Mouse (Mus musculus): Measurements from ENCODE around the gene Med18. TPM values are rescaled to one million over a fixed set of nuclear protein-coding genes. Genes with fewer than 3 reads are reported as not detected.
A peak's percentile ranks its signal among the peaks of the same experiment; 100 is the strongest.

Med18 gene
- 10 to 100 TPM in 4 of 26 experiments, 1 to 10 TPM in 16, under 1 TPM in 3, not detected in 3; 0.50 to 14.0 (median 5.0) TPM for total RNA-seq (2018; cell fraction: chromatin; rRNA removed)
- total RNA-seq (2018; cell fraction: cytosol; rRNA removed), result 1 to 10 TPM in 24 of 26 experiments, under 1 TPM in 2; 0.42 to 6.6 (median 4.5) TPM
- total RNA-seq (2018; cell fraction: nucleus; rRNA removed), result 10 to 100 TPM in 6 of 26 experiments, 1 to 10 TPM in 18, under 1 TPM in 1, not detected in 1; 0.63 to 13.9 (median 4.1) TPM
- polyA plus RNA-seq (2018), result 1.9 to 6.5 TPM (median 4.3 TPM) in 3 replicates

DNA sequence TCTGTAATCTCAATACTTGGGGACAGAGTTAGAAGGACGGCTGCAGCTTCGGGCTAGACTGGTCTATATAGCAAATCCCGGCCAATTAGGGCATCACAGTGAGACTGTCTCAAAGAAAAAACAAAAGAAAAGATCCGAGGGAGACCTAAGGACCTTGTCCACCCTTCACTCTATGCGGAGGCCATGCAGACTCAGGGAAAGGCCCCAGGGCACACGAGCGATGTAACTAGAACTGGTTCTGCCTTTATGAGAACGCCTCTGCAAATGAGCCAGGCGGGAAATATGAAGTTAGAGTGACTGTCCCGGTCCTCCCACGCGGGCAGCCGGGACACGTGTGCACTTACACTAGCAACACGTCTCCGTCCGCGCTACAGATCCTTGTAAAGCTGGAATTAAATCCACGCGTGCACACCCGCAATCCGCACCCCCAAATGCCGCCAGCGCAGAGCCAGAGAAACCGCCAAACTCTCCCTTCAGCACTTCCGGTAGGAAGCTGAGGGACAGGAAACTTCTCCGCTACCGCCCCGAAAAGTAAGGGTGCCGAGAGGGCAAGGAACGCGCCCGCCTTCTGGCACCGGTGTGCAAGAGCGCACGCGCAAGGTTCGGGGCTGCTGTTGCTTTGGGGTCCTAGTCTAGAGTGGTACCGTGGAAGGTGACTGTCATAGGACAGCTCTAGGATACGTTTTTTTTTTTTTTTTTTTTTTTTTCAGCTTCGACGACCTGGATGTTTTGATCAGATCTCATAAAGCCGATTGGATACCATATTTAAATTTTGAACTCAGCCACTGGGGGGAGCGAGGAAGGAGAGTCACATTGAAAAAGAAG, at the start of gene Med18:
TSS of gene Med18 (minus strand) at position 492 of the 825 bp plus-strand sequence.
- Histone ChIP-seq H3K36me3 (ENCODE audit: inconsistent target) (peaks cover 23% of the 10 kb centered on the region), H3K4me3 (ENCODE audit: inconsistent target) (peak within 1 kb of the TSS; percentile 99), H3K79me2 (ENCODE audit: inconsistent target) (peaks cover 49% of the 10 kb centered on the region), H3K27ac (peak within 1 kb of the TSS; percentile 74)
- under 1% methylated on average over 41 of the region's 44 CpGs for WGBS (ENCODE audit: missing documents)

DNA sequence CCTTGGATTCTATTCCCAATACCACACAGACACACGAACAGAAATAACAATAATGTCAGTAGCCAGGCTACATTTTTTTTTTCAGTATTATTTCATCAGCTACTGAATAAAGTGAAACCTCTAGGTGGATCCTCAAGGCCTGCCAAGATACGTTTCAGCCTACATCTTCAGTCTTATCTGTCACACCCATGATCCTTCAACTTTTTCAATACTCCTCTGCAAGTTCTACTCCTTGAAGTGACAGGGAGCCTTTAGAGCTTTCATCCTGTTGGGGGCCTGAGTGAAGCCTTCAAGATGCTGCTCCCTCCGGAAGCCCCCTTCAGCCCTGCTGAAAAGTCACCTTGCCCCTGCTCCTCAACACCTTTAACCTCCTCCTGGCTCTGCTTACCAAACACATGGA, 48.4 kb upstream of the Med18 start:
- peaks cover 29% of the 10 kb centered on the region for H3K79me2 ChIP-seq (ENCODE audit: inconsistent target)
- WGBS (ENCODE audit: missing documents), result 97% methylated on average over 3 of the region's 3 CpGs
- H3K4me3 ChIP-seq (ENCODE audit: inconsistent target), result no peak overlapping the region
- H3K36me3 ChIP-seq (ENCODE audit: inconsistent target), result no peaks in the 10 kb centered on the region
- no peak overlapping the region for H3K27ac ChIP-seq

DNA sequence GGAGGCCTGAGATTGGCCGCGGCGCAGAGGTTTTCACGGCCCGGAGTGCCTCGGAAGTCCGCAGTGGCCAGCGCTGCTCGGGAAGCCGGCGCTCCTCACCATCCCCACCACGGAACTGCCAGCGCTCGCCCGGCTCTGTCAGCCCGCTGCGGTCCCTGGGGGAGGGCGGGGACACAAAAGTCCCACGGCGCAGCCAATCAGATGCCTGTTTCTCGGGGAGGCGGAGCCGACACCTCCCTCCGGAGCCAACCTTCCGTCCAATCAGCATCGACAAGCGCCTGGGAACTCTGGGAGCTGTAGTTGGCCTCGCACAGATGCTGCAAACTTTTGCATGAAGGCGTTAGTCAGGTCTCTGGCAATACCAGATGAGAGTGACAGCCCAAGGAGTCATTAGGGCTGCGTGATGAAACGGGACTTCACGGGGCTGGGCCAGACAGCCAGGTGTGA, 46.7 kb upstream of the Med18 start, which contains the start of gene Sesn2:
TSS of gene Sesn2 (minus strand) at position 150 of the 447 bp plus-strand sequence.
- H3K79me2 ChIP-seq (ENCODE audit: inconsistent target), result peaks cover 46% of the 10 kb centered on the region
- peak within 1 kb of the TSS; percentile 73 for H3K27ac ChIP-seq
- no peaks in the 10 kb centered on the region for H3K36me3 ChIP-seq (ENCODE audit: inconsistent target)
- H3K4me3 ChIP-seq (ENCODE audit: inconsistent target), result peak within 1 kb of the TSS; percentile 93
- WGBS (ENCODE audit: missing documents), result under 1% methylated on average over 31 of the region's 32 CpGs

DNA sequence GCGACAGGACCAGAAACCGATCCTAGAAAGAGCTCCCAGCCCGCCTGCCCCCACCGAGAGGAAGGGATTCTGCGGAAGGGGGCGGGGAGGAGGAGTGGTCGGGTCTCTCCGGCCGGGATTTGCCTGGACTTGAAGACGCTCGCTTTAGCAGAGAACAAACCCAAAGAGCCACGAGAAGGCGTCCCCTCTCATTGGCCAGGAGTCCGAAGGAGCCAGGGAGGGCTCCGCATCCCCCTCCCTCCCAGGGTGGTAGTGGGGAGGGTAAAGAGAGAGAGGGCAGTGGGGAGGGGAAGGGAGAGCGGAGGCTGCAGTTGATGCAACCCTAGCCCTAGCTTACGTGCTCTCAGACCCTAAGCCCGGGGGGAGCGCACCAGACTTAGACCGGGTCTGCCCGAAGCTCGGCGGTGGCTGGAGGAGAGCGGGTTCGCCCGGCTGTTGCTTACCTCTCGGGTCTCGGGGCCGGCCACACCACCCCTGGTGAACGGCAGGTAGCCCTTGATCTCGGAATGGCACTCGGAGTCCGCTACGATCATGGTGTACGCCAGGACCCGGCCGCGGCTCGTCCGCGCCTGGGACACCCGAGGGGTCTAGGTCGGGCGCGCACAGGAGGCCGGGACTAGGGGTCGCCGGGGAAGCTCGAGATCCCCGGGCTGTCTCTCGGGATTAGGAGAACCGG, 46.0 kb upstream of the Med18 start:
- peaks cover 52% of the 10 kb centered on the region for H3K79me2 ChIP-seq (ENCODE audit: inconsistent target)
- H3K4me3 ChIP-seq (ENCODE audit: inconsistent target), result peak overlapping the region; percentile 93
- WGBS (ENCODE audit: missing documents), result under 1% methylated on average over 47 of the region's 52 CpGs
- no peaks in the 10 kb centered on the region for H3K36me3 ChIP-seq (ENCODE audit: inconsistent target)
- H3K27ac ChIP-seq, result peak overlapping the region; percentile 73

DNA sequence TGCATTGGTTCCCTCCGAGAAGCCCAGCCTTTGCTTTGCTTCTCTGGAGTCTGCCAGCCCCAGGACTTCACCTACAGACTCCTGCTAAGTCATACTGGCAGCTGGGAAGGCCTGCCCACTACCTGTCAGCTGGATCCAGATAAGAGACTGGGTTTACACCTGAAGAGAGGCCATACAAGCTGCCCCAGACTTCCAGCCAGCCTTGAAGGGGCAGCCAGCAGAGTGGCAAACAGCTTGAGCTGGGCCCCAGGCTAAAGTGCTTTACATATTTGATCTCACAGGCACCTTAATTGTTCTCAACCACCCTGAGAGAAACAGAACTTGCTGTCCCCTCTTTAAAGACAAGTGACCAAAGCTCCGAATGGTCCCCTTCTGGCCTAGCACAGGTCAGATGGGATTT, 43.5 kb upstream of the Med18 start:
- H3K27ac ChIP-seq, result no peak overlapping the region
- H3K4me3 ChIP-seq (ENCODE audit: inconsistent target), result no peak overlapping the region
- 88% methylated on average over 2 of the region's 2 CpGs for WGBS (ENCODE audit: missing documents)
- no peaks in the 10 kb centered on the region for H3K36me3 ChIP-seq (ENCODE audit: inconsistent target)
- peaks cover 78% of the 10 kb centered on the region for H3K79me2 ChIP-seq (ENCODE audit: inconsistent target)

DNA sequence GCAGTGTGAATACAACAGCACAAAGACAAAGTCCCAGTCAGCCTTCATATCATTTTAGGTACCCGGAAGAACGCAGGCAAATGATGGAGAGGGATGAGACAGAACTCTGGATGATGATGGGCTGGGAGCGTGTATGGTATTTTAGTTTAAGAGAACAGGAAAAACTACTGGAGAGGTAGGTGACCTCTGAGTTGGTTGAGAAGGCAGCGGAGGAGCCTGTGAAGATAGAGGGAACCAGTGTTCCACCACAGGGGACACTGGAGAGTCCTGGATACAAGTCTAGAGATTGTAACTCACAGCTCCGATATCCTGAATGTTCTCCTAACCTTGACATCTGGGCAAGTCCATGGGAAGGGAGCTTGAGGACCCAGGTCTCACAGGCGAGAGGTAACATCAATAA, 42.5 kb upstream of the Med18 start:
- Histone ChIP-seq H3K4me3 (ENCODE audit: inconsistent target) (no peak overlapping the region), H3K27ac (no peak overlapping the region), H3K36me3 (ENCODE audit: inconsistent target) (no peaks in the 10 kb centered on the region), H3K79me2 (ENCODE audit: inconsistent target) (peaks cover 78% of the 10 kb centered on the region)
- 95% methylated on average over 6 of the region's 6 CpGs for WGBS (ENCODE audit: missing documents)

DNA sequence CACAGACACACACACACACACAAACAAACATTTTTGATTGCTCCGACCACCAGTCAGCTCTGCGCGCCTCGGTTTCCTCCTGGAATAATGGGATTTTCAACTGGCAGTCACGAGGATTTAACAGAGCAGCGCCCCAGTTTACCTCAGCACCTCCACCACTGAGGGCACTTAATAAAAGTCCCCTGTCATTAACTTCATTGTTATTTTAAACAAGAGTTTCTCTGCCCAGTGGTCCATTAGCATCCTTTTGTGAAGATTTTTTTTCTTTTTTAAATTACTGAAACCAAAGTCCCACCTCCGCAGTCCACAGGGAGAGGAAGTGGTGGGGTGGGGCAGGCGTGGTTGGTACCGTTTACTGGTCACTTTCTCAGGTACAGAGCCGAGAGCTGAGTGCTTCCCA, 42.1 kb upstream of the Med18 start:
- WGBS (ENCODE audit: missing documents), result 58% methylated on average over 10 of the region's 10 CpGs
- no peak overlapping the region for H3K4me3 ChIP-seq (ENCODE audit: inconsistent target)
- H3K27ac ChIP-seq, result peak overlapping the region; percentile 22; the same call in 1 of the 2 replicates
- no peaks in the 10 kb centered on the region for H3K36me3 ChIP-seq (ENCODE audit: inconsistent target)
- peaks cover 78% of the 10 kb centered on the region for H3K79me2 ChIP-seq (ENCODE audit: inconsistent target)

DNA sequence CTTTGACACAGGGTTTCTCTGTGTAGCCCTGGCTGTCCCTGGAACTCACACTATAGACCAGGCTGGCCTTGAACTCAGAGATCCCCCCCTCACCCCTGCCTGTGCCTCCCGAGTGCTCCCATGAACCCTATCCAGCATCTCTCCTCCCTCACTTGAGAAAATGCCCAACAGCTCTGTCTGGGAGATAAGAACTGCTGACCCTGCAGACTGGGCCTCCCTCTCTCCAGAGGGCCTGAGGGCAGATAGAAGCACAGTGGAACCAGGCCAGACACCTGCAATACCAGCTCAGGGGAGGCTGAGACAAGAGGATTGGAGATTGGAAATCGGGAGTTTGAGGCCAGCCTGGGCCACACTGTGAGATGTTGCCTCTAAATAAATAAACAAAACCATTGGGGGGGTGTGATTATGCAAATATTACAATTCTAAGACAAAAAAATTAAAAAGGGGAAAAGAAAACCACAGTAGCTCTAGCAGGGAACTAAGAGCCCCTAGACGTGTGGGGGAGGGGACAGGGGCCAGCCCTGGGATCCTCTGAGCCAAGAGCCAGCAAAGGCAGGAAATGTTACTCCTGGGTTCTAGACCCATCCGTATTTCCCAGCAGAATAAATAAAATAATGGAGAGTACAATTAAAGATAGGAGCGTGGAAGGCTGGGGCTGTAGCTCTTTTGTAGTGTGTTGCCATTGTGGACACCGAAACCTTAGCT, 41.5 kb upstream of the Med18 start:
- H3K36me3 ChIP-seq (ENCODE audit: inconsistent target), result no peaks in the 10 kb centered on the region
- H3K79me2 ChIP-seq (ENCODE audit: inconsistent target), result peaks cover 78% of the 10 kb centered on the region
- H3K27ac ChIP-seq, result peak overlapping the region; percentile 22
- WGBS (ENCODE audit: missing documents), result 55% methylated on average over 6 of the region's 6 CpGs
- no peak overlapping the region for H3K4me3 ChIP-seq (ENCODE audit: inconsistent target)

DNA sequence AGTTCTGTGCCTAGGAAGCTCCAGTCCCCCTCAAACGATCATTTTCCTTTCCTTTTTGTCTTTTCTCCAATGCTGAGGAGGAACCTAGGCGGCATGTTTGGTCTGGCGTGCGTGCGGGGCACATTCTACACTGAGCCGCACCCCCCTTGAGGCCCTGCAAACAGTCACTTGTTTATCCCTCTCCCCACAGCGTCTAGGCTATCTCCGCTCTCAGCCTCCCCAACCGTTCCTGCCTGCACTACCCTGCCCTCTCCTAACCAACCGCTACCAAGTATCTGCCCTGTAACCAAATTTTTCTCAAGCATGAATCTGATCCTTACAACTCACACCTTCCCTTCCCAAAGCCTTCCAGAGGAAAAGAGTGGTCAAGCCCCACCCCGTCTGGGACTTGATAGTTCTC, 39.6 kb upstream of the Med18 start:
- Histone ChIP-seq H3K27ac (no peak overlapping the region), H3K79me2 (ENCODE audit: inconsistent target) (peaks cover 61% of the 10 kb centered on the region), H3K4me3 (ENCODE audit: inconsistent target) (no peak overlapping the region), H3K36me3 (ENCODE audit: inconsistent target) (peaks cover 14% of the 10 kb centered on the region)
- WGBS (ENCODE audit: missing documents), result 97% methylated on average over 9 of the region's 11 CpGs

DNA sequence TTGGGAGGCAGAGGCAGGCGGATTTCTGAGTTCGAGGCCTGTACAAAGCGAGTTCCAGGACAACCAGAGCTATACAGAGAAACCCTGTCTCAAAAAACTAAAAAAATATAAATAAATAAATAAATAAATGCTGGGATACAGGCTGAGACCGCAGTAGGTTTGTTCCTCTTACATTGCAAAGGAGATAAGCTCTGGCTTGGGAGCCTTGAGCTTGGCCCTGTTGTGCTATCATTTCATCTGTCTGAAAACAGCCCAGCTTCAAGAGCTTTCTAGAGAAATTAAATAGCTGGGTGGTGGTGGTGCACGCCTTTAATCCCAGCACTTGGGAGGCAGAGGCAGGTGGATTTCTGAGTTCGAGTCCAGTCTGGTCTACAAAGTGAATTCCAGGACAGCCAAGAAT, 37.9 kb upstream of the Med18 start:
- H3K79me2 ChIP-seq (ENCODE audit: inconsistent target), result peaks cover 44% of the 10 kb centered on the region
- no peak overlapping the region for H3K27ac ChIP-seq
- H3K36me3 ChIP-seq (ENCODE audit: inconsistent target), result peaks cover 31% of the 10 kb centered on the region
- 100% methylated on average over 6 of the region's 6 CpGs for WGBS (ENCODE audit: missing documents)
- H3K4me3 ChIP-seq (ENCODE audit: inconsistent target), result no peak overlapping the region

DNA sequence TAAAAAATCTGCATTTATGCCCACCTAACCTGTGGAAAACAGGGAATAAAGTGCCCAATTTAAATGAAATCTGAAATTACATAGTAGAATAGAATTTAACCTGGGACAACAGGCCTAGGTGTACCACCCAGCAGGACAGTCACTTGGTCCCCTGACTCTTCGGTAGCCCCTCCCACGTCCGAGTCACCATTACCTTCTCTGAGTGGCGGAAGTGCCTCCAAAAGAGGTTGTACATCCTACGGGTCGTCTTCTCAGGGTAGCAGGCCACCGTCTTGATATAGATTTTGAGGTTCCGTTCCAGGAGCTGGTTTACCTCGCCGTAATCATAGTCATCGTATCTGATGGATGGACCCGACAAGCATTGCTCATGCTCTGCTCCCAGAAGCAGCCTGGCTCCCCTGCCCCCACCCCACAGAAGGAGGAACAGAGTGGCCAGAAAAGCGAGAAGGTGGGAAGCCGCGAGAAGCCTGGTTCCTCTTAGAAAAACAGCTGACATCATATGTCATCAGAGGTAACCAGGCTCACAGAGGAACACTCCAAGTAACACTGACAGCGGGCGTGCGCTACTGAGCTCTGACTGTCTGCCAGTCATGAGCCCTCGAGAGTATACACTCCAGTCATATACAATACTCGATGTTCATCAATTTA, 30.7 kb upstream of the Med18 start:
- peaks cover 49% of the 10 kb centered on the region for H3K36me3 ChIP-seq (ENCODE audit: inconsistent target)
- 14% methylated on average over 20 of the region's 20 CpGs for WGBS (ENCODE audit: missing documents)
- H3K27ac ChIP-seq, result peak overlapping the region; percentile 24
- H3K4me3 ChIP-seq (ENCODE audit: inconsistent target), result no peak overlapping the region
- no peaks in the 10 kb centered on the region for H3K79me2 ChIP-seq (ENCODE audit: inconsistent target)

DNA sequence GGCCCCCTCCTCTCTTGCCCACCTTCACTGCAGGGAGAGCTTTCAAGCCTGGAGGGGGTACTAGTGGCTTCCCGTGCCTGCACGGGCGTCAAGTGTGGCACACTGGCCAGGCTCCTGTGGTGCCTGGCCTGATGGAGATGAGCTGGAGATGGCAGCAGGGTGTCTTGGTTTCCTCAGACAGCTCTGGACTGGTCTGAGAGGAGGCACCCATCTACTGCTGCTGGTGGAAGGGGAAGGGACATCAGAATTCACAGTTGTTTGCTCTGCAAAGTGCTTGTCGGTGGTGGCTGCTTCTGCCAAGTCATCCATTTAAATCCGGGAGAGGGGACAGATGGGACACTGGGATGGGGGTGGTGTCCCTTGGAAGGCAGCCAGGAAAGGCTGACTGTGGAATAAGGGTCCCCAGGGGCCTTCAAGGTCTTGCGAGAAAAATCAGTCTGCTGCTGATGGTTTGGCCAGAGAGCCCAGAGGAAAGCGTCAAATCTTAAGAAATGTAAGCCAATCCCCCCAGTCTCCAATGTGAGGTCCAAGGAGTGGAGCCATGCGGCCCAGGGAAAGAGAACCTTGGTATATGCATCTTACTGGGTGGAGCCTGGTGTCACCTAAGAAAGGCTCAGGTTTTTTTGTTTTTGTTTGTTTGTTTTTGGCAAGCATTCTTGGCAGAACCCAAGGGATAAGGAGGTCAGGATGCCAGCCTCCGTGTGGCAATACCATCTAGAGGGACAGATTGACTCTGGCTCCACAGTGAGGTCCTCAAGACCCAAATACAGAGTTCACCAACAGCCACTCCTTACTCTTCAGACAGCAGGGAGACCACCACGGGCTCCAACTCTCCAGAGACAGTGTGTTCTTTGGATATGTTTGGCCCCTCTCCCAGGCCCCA, 28.7 kb upstream of the Med18 start:
- no peak overlapping the region for H3K4me3 ChIP-seq (ENCODE audit: inconsistent target)
- H3K79me2 ChIP-seq (ENCODE audit: inconsistent target), result no peaks in the 10 kb centered on the region
- 91% methylated on average over 9 of the region's 10 CpGs for WGBS (ENCODE audit: missing documents)
- H3K36me3 ChIP-seq (ENCODE audit: inconsistent target), result peaks cover 30% of the 10 kb centered on the region; the same call in 1 of the 2 replicates
- H3K27ac ChIP-seq, result no peak overlapping the region

DNA sequence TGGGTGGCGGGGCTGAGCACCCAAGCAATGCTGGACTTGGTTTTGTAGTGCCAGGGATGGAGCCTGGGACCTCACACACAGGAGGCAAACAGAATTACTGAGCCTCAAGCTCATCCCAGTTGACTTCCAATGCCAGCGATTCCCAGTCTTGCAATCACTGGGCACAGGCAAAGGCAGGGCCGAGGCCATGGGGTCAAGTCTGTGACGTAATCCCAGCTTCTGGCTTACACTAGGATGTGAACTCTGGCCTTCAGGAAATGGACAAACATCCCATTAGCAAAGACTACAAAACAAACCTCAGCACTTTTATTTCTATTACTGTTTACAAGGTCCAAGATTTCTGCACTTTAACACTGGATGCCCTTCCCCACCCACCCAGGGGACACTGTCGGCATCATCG, 28.0 kb upstream of the Med18 start:
- no peak overlapping the region for H3K27ac ChIP-seq
- WGBS (ENCODE audit: missing documents), result 81% methylated on average over 6 of the region's 6 CpGs
- no peaks in the 10 kb centered on the region for H3K79me2 ChIP-seq (ENCODE audit: inconsistent target)
- peaks cover 23% of the 10 kb centered on the region; the same call in 1 of the 2 replicates for H3K36me3 ChIP-seq (ENCODE audit: inconsistent target)
- H3K4me3 ChIP-seq (ENCODE audit: inconsistent target), result no peak overlapping the region
